Mouse (Mus musculus): ENCODE measurements around the gene Creb5. TPM values are rescaled to one million over a fixed set of nuclear protein-coding genes. Genes with fewer than 3 reads are reported as not detected.
"Not testable (repeated sequence)": the region's sequence is repeated elsewhere in the genome, so short reads cannot be mapped to it uniquely, and the experiment has no call there.

Gene Creb5
- polyA plus RNA-seq, 1 experiment: 4.5 TPM

GRCm38 (mm10) chr6:53371962-53372361, 84.9 kb downstream of the Creb5 start:
- no peak overlapping the region for H3K27ac ChIP-seq (ENCODE audit: insufficient read depth, low read length)
- TF ChIP-seq CTCF (IDR thresholded peaks at IDR 0.05; ENCODE audit: borderline replicate concordance, insufficient read depth, low read length) (no peak), POLR2A (IDR thresholded peaks at IDR 0.05; ENCODE audit: low read depth, low read length) (no peak)
- H3K4me1 ChIP-seq (ENCODE audit: control insufficient read depth, insufficient read depth, low read length): no peaks in the 10 kb centered on the region

GRCm38 (mm10) chr6:53374315-53374941, 87.4 kb downstream of the Creb5 start:
- H3K4me3 ChIP-seq (ENCODE audit: insufficient read depth, low read length): no peak overlapping the region
- H3K27ac ChIP-seq (ENCODE audit: insufficient read depth, low read length): no peak overlapping the region
- no peaks in the 10 kb centered on the region for H3K4me1 ChIP-seq (ENCODE audit: control insufficient read depth, insufficient read depth, low read length)
- TF ChIP-seq CTCF (IDR thresholded peaks at IDR 0.05; ENCODE audit: borderline replicate concordance, insufficient read depth, low read length) (no peak), POLR2A (IDR thresholded peaks at IDR 0.05; ENCODE audit: low read depth, low read length) (no peak)

More at GRCm38 (mm10) chr6:53371962-53372361, 84.9 kb downstream of the Creb5 start:
- no peak overlapping the region for H3K4me3 ChIP-seq (ENCODE audit: insufficient read depth, low read length)

GRCm38 (mm10) chr6:53389277-53389676, 102.2 kb downstream of the Creb5 start:
- TF ChIP-seq CTCF (IDR thresholded peaks at IDR 0.05; ENCODE audit: borderline replicate concordance, insufficient read depth, low read length): no peak
- TF ChIP-seq POLR2A (IDR thresholded peaks at IDR 0.05; ENCODE audit: low read depth, low read length): no peak
- H3K27ac ChIP-seq (ENCODE audit: insufficient read depth, low read length): no peak overlapping the region
- no peak overlapping the region for H3K4me3 ChIP-seq (ENCODE audit: insufficient read depth, low read length)
- H3K4me1 ChIP-seq (ENCODE audit: control insufficient read depth, insufficient read depth, low read length): peaks cover 8% of the 10 kb centered on the region

GRCm38 (mm10) chr6:53390413-53390812, 103.3 kb downstream of the Creb5 start:
- Histone ChIP-seq H3K4me3 (ENCODE audit: insufficient read depth, low read length) (no peak overlapping the region), H3K27ac (ENCODE audit: insufficient read depth, low read length) (no peak overlapping the region), H3K4me1 (ENCODE audit: control insufficient read depth, insufficient read depth, low read length) (peaks cover 12% of the 10 kb centered on the region)
- TF ChIP-seq CTCF (IDR thresholded peaks at IDR 0.05; ENCODE audit: borderline replicate concordance, insufficient read depth, low read length): no peak
- no peak for TF ChIP-seq POLR2A (IDR thresholded peaks at IDR 0.05; ENCODE audit: low read depth, low read length)

GRCm38 (mm10) chr6:53394026-53394425, 107.0 kb downstream of the Creb5 start:
- TF ChIP-seq CTCF (IDR thresholded peaks at IDR 0.05; ENCODE audit: borderline replicate concordance, insufficient read depth, low read length) (no peak), POLR2A (IDR thresholded peaks at IDR 0.05; ENCODE audit: low read depth, low read length) (no peak)
- peaks cover 16% of the 10 kb centered on the region for H3K4me1 ChIP-seq (ENCODE audit: control insufficient read depth, insufficient read depth, low read length)
- H3K27ac ChIP-seq (ENCODE audit: insufficient read depth, low read length): no peak overlapping the region
- no peak overlapping the region for H3K4me3 ChIP-seq (ENCODE audit: insufficient read depth, low read length)

GRCm38 (mm10) chr6:53395208-53395607, 108.1 kb downstream of the Creb5 start:
- peaks cover 16% of the 10 kb centered on the region for H3K4me1 ChIP-seq (ENCODE audit: control insufficient read depth, insufficient read depth, low read length)
- TF ChIP-seq CTCF (IDR thresholded peaks at IDR 0.05; ENCODE audit: borderline replicate concordance, insufficient read depth, low read length): no peak
- no peak overlapping the region for H3K27ac ChIP-seq (ENCODE audit: insufficient read depth, low read length)

GRCm38 (mm10) chr6:53396421-53396820, 109.4 kb downstream of the Creb5 start:
- TF ChIP-seq CTCF (IDR thresholded peaks at IDR 0.05; ENCODE audit: borderline replicate concordance, insufficient read depth, low read length): no peak
- no peak for TF ChIP-seq POLR2A (IDR thresholded peaks at IDR 0.05; ENCODE audit: low read depth, low read length)
- Histone ChIP-seq H3K4me3 (ENCODE audit: insufficient read depth, low read length) (no peak overlapping the region), H3K27ac (ENCODE audit: insufficient read depth, low read length) (no peak overlapping the region), H3K4me1 (ENCODE audit: control insufficient read depth, insufficient read depth, low read length) (peaks cover 14% of the 10 kb centered on the region)

More at GRCm38 (mm10) chr6:53395208-53395607, 108.1 kb downstream of the Creb5 start:
- H3K4me3 ChIP-seq (ENCODE audit: insufficient read depth, low read length): no peak overlapping the region

GRCm38 (mm10) chr6:53397797-53398196, 110.7 kb downstream of the Creb5 start:
- TF ChIP-seq POLR2A (IDR thresholded peaks at IDR 0.05; ENCODE audit: low read depth, low read length) (no peak), CTCF (IDR thresholded peaks at IDR 0.05; ENCODE audit: borderline replicate concordance, insufficient read depth, low read length) (no peak)
- Histone ChIP-seq H3K4me3 (ENCODE audit: insufficient read depth, low read length) (no peak overlapping the region), H3K4me1 (ENCODE audit: control insufficient read depth, insufficient read depth, low read length) (peaks cover 14% of the 10 kb centered on the region), H3K27ac (ENCODE audit: insufficient read depth, low read length) (no peak overlapping the region)

- H3K4me3 ChIP-seq (ENCODE audit: insufficient read depth, low read length): no peak overlapping the region
- H3K27ac ChIP-seq (ENCODE audit: insufficient read depth, low read length): no peak overlapping the region
- TF ChIP-seq POLR2A (IDR thresholded peaks at IDR 0.05; ENCODE audit: low read depth, low read length): no peak
- peaks cover 14% of the 10 kb centered on the region for H3K4me1 ChIP-seq (ENCODE audit: control insufficient read depth, insufficient read depth, low read length)
Observed at GRCm38 (mm10) chr6:53398297-53399140, 111.4 kb downstream of the Creb5 start.

GRCm38 (mm10) chr6:53401364-53401763, 114.3 kb downstream of the Creb5 start:
- TF ChIP-seq CTCF (IDR thresholded peaks at IDR 0.05; ENCODE audit: borderline replicate concordance, insufficient read depth, low read length) (no peak), POLR2A (IDR thresholded peaks at IDR 0.05; ENCODE audit: low read depth, low read length) (no peak)
- Histone ChIP-seq H3K4me3 (ENCODE audit: insufficient read depth, low read length) (no peak overlapping the region), H3K4me1 (ENCODE audit: control insufficient read depth, insufficient read depth, low read length) (0 out of 2 replicates have a peak, but pooled peaks cover 2% of the 10 kb centered on the region), H3K27ac (ENCODE audit: insufficient read depth, low read length) (no peak overlapping the region)

- H3K4me1 ChIP-seq (ENCODE audit: control insufficient read depth, insufficient read depth, low read length); H3K27ac ChIP-seq (ENCODE audit: insufficient read depth, low read length); H3K4me3 ChIP-seq (ENCODE audit: insufficient read depth, low read length): not testable (repeated sequence)
Observed at GRCm38 (mm10) chr6:53402551-53402950, 115.5 kb downstream of the Creb5 start.
